Mouse (Mus musculus) granulocyte monocyte progenitor cell, adult 5-6 weeks (primary cell): ENCODE results near the gene Lacc1. TPM values are rescaled to one million over a fixed set of nuclear protein-coding genes. Genes with fewer than 3 reads are reported as not detected.
A peak's percentile ranks its signal among the peaks of the same experiment; 100 is the strongest.
"Not testable (repeated sequence)": the region's sequence is repeated elsewhere in the genome, so short reads cannot be mapped to it uniquely, and the experiment has no call there.

Experiments used
- ATAC-seq: replicated peaks from 2 replicates; pipeline ENCODE4 v1.8.0; 2016; ENCODE audit warnings: mild to moderate bottlenecking, moderate TSS enrichment, inconsistent platforms; ENCODE audit not compliant: poor library complexity, severe bottlenecking
- total RNA-seq, 2 experiments: library from RNA; stranded (forward) in 1 of 2; stranded (reverse) in 1 of 2; fragments of 200-712, 200-1000 nt in 1 of 2; fragments of >200 nt in 1 of 2; fragmentation: Nextera tagmentation in 1 of 2; gene quantifications; 2 replicates each; pipeline ENCODE4 v1.2.3; 2014 to 2017

Gene Lacc1
- 11.0 and 15.7 TPM in 2 replicates for total RNA-seq (2014; fragmentation: Nextera tagmentation)
- 8.4 and 13.9 TPM in 2 replicates for total RNA-seq (2017)

DNA sequence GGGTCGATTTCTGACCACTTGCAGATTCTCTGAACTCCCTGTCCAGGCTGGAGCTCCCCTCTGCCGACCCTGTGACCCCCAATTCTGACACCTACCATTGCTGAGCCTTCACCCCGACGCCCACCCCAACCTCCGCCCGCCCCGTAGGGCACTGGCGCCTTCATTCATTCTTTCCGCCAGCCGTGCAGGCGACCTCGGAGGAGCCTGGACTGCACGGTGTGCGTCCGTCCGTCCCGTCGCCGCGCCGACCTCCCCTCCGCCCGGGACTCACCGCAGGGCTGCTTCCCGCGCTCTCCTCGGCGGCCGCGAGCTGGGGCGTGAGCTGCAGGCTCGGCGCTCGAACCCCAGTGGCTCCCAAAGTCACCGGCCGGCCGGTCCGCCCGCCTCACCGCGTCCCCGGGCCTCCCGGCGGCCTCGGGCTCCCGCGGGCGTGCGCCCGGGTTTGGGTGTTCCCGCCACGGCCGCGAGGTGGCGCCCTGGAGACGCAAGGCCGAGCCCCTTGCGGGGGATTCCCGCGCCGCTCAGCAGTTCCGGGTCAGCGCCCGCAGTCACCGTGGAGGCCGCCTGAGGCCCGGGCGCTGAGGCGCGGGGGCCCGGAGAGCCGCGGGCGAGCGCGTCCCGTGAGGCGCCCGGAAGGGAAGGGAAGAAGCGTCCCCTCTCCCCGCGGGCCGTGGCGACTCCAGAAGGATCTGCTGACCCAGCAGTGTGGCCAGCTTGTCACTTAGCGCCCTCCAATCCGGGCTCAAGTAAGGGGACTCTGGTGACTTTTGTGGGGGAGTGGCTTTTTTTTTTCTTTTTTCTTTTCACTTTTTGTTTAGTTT is at the start of gene Lacc1, which contains the start of gene Ccdc122:
Gene Lacc1, minus strand, starts transcription at position 679 of the 821 bp plus-strand sequence.
Gene Ccdc122, plus strand, starts transcription at position 547 of the 821 bp plus-strand sequence.
- ATAC-seq = peak; percentile 58

DNA sequence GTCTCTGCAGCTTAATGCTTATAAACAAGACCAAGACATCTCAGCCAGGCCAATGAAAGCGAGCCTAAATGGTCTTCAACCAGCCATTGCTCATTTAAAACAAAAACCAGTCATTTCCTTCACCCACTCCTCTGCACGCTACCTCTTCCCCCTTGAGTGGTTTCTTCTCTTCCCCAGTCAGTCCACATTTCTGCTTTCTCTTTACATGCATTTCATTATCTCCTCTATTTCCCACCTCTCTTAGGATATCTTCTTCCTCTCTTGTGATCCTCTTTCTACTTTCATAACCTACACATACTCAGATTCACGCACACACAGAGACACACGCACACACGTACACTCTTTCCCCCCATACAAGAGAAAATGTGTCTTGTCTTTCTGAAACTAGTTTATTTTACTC is 44.5 kb upstream of the Lacc1 start:
- peak; percentile 91 for ATAC-seq

DNA sequence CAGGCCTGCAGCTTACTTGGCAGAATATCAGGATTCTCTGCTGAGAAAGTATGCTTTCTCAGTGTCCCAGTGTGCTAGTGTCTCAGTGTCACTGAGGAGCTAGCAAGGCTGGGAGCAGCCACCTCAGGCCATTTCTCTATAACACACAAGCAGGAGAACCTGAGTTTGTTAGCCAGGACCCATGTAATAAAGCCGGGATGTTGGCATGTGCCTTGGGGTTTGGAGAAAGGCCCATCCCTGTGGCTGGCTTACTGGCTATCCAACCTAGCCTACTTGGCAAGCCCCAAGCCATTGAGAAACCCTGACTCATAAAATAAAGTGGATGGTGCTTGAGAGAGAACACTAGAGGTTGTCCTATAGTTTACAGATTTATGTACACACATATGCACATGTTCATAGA is 32.7 kb upstream of the Lacc1 start:
- ATAC-seq = no peak

DNA sequence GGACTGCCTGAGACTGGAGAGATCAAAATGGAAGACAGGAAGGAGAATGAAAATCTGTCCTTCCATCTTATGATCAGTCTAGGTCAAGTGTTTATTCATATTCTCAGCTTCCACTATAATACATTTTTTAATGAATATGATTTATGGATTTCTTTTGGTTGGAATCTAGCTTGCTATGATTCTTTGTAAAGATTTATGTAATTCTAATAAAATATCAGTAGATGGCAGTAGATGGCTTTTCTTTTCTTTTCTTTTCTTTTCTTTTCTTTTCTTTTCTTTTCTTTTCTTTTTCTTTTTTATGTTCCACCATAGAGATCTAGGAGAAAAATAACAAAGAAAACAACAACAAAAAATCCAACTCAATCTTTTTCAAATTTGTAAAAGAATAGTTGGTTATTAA is 16.6 kb upstream of the Lacc1 start:
- ATAC-seq = no peak

GRCm38 (mm10) chr14:77037832-77038425 is 1.2 kb upstream of the Lacc1 start:
- peak; percentile 41 for ATAC-seq

GRCm38 (mm10) chr14:77037330-77037729 is 626 bp upstream of the Lacc1 start:
- ATAC-seq = no peak

- no peak for ATAC-seq
These were observed 1.7 kb downstream of the Lacc1 start for GRCm38 (mm10) chr14:77034970-77035369.

GRCm38 (mm10) chr14:77034175-77034915 is 2.4 kb downstream of the Lacc1 start:
- ATAC-seq = peak; percentile 71

DNA sequence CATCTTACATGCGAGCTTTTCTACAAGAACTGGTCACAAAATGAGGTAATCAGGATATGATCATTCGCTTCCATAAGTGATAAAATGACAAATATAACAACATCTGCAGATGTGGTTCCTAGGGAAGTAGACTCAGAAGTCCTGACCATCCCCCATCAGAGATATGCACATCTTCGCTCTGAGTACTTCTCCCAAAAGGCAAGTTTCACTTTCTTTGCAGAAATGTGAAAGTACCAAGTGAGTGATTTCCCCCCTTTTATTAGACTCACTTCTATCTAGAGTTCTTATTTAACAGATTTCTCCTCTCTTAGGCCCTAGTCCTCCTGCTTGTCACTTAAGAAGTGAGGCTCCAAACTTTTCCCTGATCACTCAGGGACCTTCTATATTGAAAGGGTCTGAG is 3.3 kb downstream of the Lacc1 start:
- ATAC-seq = peak; percentile 48

DNA sequence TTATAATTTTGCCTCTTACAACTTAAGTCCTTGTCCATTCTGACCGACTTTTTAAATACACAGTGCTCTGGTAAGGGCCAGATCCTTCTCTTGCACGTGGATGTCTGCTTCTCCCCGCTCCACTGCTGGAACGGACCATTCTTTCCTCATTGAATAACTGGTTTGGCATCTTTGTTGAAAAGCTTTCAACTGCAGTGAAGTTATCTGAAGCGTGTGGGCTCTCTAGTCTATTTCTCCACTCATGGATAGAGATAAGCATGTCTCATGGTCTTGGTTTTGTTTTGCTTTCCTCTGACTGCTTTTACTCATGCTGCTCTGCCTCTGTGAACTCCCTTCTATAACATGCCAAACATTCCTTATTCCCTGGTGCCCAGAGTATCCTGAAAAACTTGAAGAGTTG is 4.3 kb downstream of the Lacc1 start:
- no peak for ATAC-seq

GRCm38 (mm10) chr14:77030808-77031207 is 5.9 kb downstream of the Lacc1 start:
- no peak for ATAC-seq

DNA sequence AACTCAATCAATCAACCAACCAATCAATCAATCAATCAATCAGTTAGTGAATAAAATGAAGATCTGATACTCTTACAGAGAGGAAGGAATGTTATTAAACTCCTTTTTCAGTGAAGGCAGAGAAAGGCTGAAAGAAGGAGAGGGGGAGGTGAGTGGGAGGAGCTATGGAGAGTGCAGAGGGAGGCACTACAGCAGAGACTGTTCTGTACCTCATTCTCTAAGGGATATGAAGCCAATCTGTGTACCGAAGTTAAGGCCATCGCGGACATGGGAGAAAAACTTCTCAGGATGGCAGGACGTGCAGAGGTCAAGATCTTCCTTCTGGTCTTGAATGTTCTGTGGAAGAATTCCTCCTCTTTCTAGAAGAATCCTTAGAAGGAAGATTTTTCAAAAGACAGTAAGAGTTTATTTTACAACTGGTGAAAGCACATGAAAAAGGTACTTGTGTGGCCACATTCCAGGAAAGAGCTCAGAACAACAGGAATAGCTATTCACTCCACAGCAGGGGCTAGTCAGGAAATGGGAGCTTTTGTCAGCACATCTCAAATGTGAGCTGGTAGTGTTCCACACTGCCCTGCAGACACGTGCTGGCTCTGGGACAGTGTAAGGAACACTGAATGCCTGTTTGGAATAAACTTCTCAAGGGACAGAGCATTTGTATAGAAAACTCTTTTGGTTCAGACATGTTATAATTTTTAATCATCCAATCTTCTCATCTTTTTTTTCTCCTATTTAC is 7.2 kb downstream of the Lacc1 start:
- no peak for ATAC-seq

DNA sequence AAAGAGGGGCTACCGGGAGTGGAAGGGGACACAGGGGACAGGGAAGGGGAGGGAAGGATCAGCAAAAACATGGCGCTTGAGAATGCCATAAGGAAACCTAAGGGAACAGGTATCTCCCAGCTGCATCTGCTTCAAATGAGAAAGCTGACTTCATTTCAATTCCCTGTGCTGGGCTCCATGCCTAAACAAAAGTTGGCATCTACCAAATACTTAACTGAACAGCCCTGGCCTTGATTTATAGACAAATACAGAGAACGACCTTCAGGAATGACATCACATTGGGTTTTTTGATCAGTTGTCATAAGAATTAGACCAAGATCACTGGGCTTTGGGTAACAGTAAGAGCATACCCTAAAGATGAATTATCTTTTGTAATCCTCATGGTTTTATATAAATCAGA is 12.2 kb downstream of the Lacc1 start:
- no peak for ATAC-seq

- no peak for ATAC-seq
These were observed 19.5 kb downstream of the Lacc1 start for GRCm38 (mm10) chr14:77017211-77017610.

DNA sequence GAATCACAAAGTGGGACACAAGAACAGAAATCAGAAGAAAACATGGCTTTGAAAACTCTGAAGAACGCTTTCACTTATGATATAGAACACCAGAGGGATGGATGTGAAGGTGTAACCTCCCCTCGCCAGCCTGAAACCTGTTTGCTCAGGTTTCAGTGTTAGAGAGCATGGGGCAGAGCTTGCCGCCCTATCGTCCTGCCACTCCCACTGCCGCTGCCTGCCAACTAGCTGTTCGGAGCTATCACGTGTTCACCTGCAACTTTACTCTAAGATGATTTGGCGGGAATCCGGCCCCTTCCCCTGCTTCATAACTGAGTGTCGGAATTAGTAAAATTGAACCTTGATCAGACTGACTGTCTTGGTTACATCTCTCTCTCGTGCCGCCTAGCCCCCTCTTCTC is 19.9 kb downstream of the Lacc1 start:
- not testable (repeated sequence) for ATAC-seq

DNA sequence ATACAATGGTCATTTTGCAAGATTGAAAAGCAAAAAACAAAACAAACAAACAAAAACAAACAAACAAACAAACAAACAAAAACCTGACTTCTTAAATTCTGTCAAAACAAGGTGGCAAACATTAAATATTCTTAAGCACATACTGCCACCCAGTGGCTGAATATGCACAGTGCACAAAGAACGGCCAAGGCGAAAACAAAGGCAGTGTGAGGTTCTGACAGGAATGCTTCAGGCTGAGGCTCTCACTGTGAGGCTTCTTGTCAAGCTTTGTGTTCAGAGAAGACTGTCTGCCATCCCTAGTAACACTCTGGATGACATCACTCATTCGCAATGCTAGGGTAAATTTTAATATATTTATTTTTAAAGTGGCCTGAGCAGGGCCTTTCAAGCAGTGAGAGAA is 24.9 kb downstream of the Lacc1 start:
- ATAC-seq = peak; percentile 67

GRCm38 (mm10) chr14:77008238-77008637 is 28.5 kb downstream of the Lacc1 start:
- ATAC-seq = peak; percentile 85

DNA sequence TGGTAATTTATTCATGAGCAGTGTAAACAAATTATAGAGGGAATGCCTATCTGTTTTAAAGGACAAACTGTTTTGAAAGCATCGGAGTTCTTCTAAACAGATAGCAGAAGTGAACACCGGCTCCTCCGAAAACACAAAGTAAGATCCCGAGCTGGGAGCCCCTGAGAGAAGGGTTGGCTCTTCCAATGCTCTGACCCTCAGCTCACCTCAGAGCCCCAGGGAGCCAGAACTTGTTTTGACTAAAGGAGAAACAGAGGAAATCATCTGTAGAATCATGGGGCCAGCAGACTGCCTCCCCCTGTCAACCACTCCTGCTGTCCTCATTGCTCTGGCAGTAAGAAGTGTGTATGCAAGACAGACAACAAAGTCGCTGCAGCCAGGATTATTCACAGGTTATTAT is 31.1 kb downstream of the Lacc1 start:
- ATAC-seq = no peak

- no peak for ATAC-seq
These were observed 32.0 kb downstream of the Lacc1 start for GRCm38 (mm10) chr14:77004740-77005139.

GRCm38 (mm10) chr14:76990351-76990750 is 46.4 kb downstream of the Lacc1 start:
- ATAC-seq = not testable (repeated sequence)
